ENCODE assay signal across 30 mouse cellular contexts in genomic region chr9:107273184-107273583, GRCm38 (mm10). TPM values are rescaled to one million over a fixed set of nuclear protein-coding genes. Genes with fewer than 3 reads are reported as not detected.
A peak's percentile ranks its signal among the peaks of the same experiment; 100 is the strongest.
DNase-seq lines count a peak whose midpoint lies in the region; ATAC-seq lines count a peak whose summit lies in the region.
"Had no signal": no experiment of that assay in that cellular context is flagged by ENCODE, and none has a peak within 500 bp of the region (broad histone marks: within the 10 kb centered on the region; RNA-seq: fewer than 3 reads in every experiment).

No protein-coding gene starts in this region.

- intact Hi-C loops in gastrocnemius, postnatal 14 days (cut with DNase I; ENCODE audit: low total_unique reads): no loop called here

- H3K4me1 ChIP-seq in megakaryocyte, embryonic 14.5 days: peaks cover 89% of the 10 kb centered on the region
- H3K4me1 ChIP-seq: forebrain, embryonic 13.5 days; limb, embryonic 15.5 days; midbrain, embryonic 12.5 days had no signal

- DNase-seq in CD4-positive, CD25-positive, alpha-beta regulatory T cell, adult 2 months (ENCODE audit: low read depth, low spot score): peak; percentile 33
- DNase-seq in lung, adult 18-20 months: no peak
- no peak for DNase-seq in gastrocnemius, postnatal 14 days
- DNase-seq in right cerebral cortex, adult 18-20 months: no peak
- DNase-seq: adrenal gland, postnatal 14 days; cerebellum, adult 18-20 months; cerebellum, postnatal 14 days; gastrocnemius, postnatal 10 days; heart, adult 11 months; heart, postnatal 4 days; kidney, adult 8-10 months; layer of hippocampus, postnatal 36 days; left cerebral cortex, postnatal 4 days; liver, embryonic 13.5 days; lung, adult 2 months; lung, postnatal 10 days; retina, postnatal 1 day; right cerebral cortex, postnatal 25 days; spleen, adult 18-20 months; thymus, adult 18-20 months; thymus, postnatal 36 days had no signal

- no peaks in the 10 kb centered on the region for H3K9me3 ChIP-seq in megakaryocyte, embryonic 14.5 days
- H3K9me3 ChIP-seq: forebrain, embryonic 13.5 days; limb, embryonic 15.5 days; liver, embryonic 13.5 days; midbrain, embryonic 12.5 days had no signal

- peaks cover 84% of the 10 kb centered on the region for H3K36me3 ChIP-seq in megakaryocyte, embryonic 14.5 days (replicated peaks; ENCODE audit: low read length)
- H3K36me3 ChIP-seq: limb, embryonic 15.5 days; liver, embryonic 13.5 days; midbrain, embryonic 12.5 days had no signal

- peak; percentile 78 for ATAC-seq in granulocyte monocyte progenitor cell, adult 5-6 weeks (replicated peaks; ENCODE audit: poor library complexity, severe bottlenecking)
- no peak for ATAC-seq in cerebellum, adult (ENCODE audit: insufficient number of reproducible peaks, low FRiP score, low TSS enrichment)
- ATAC-seq: forebrain, embryonic 13.5 days; hindbrain, embryonic 16.5 days; intestine, embryonic 16.5 days; Patski had no signal

- peak overlapping the region; percentile 33 for H3K4me3 ChIP-seq in megakaryocyte, embryonic 14.5 days (replicated peaks)
- H3K4me3 ChIP-seq: forebrain, embryonic 13.5 days; limb, embryonic 15.5 days; liver, embryonic 13.5 days; midbrain, embryonic 12.5 days had no signal

- H3K27me3 ChIP-seq in megakaryocyte, embryonic 14.5 days (replicated peaks): no peaks in the 10 kb centered on the region
- H3K27me3 ChIP-seq: forebrain, embryonic 13.5 days; limb, embryonic 15.5 days; liver, embryonic 13.5 days; midbrain, embryonic 12.5 days; Patski had no signal

RNA-seq across cellular contexts. Expression of gene Mapkapk3, which starts 16.5 kb away (rescaled TPM):
- total RNA-seq in granulocyte monocyte progenitor cell, adult 5-6 weeks (2014; fragmentation: Nextera tagmentation): 186 and 231 TPM in 2 replicates
- 191 and 207 TPM in 2 replicates for total RNA-seq in granulocyte monocyte progenitor cell, adult 5-6 weeks (2017)
- 35.6 and 49.9 TPM in 2 replicates for polyA plus RNA-seq in megakaryocyte, embryonic 14.5 days (2012; ENCODE audit: insufficient read depth, low replicate concordance)
- total RNA-seq in gastrocnemius, postnatal 14 days (2021): 10 to 100 TPM; 14.6 to 15.9 TPM

RNA-seq across cellular contexts. Expression of gene Cish, which starts 22.6 kb away (rescaled TPM):
- 0.24 and 18.2 TPM in 2 replicates for total RNA-seq in granulocyte monocyte progenitor cell, adult 5-6 weeks (2014; fragmentation: Nextera tagmentation)
- total RNA-seq in granulocyte monocyte progenitor cell, adult 5-6 weeks (2017): 0.09 and 0.36 TPM in 2 replicates
- polyA plus RNA-seq in megakaryocyte, embryonic 14.5 days (2012; ENCODE audit: insufficient read depth, low replicate concordance): 47.7 and 114 TPM in 2 replicates
- 10 to 100 TPM; 17.2 to 23.8 TPM for total RNA-seq in gastrocnemius, postnatal 14 days (2021)

RNA-seq across cellular contexts. Expression of gene Dock3, which starts 41.5 kb away (rescaled TPM):
- 0.39 TPM in 1 of 2 replicates, not detected in the other for total RNA-seq in granulocyte monocyte progenitor cell, adult 5-6 weeks (2014; fragmentation: Nextera tagmentation)
- total RNA-seq in granulocyte monocyte progenitor cell, adult 5-6 weeks (2017): 0.05 and 0.17 TPM in 2 replicates
- 0.09 TPM in 1 of 2 replicates, not detected in the other for polyA plus RNA-seq in megakaryocyte, embryonic 14.5 days (2012; ENCODE audit: insufficient read depth, low replicate concordance)
- not detected for total RNA-seq in gastrocnemius, postnatal 14 days (2021)

Comparison
In these comparisons a context has a peak if more than half of its experiments do, and no peak if none do; other contexts are left out.
1. RNA of gene Mapkapk3, which starts 16.5 kb away (total RNA-seq): 186 to 231 TPM in granulocyte monocyte progenitor cell, adult 5-6 weeks; 14.6 to 15.9 TPM in gastrocnemius, postnatal 14 days; every median in the first group is over 10 times any median in the second.